Mouse (Mus musculus): ENCODE results near the gene Gm20388.

GRCm38 (mm10) chr8:120678447-120678846 lies 767.8 kb downstream of the Gm20388 start:
- no peak for TF ChIP-seq GATA1 (IDR thresholded peaks at IDR 0.05; ENCODE audit: low read length)
- no peak for TF ChIP-seq TAL1 (IDR thresholded peaks at IDR 0.05; ENCODE audit: low read length)

Data from erythroblast, embryonic 14.5 days (primary cell).